ENCODE assay signal across 15 mouse cellular contexts in the genomic region with DNA sequence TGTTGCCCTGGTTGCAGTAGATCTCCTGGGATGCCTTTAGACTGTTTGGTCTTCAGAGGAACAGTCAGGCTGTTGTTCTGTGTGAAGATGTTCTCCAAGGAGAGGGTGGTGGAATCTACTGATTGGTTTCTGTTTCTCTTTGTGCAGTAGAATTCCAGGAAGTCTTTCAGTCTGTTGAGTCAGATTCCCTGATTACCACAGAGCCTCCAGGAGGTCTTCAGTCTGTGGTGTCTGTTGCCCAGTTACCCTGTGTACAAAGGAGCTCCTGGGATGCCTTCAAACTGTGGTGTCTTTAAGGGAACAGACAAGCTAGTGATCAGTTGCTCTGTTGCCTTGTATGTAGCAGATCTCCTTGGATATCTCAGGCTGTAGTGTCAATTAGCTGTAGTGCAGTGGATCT.
"Had no signal": no experiment of that assay in that cellular context is flagged by ENCODE, and none has a peak within 500 bp of the region (broad histone marks: within the 10 kb centered on the region; RNA-seq: fewer than 3 reads in every experiment).

No protein-coding gene starts in this region.

- H3K4me3 ChIP-seq: neural tube, embryonic 12.5 days; neural tube, embryonic 13.5 days; neural tube, embryonic 15.5 days; stomach, embryonic 15.5 days had no signal

- H3K4me2 ChIP-seq: neural tube, embryonic 12.5 days; neural tube, embryonic 13.5 days; neural tube, embryonic 15.5 days; stomach, embryonic 15.5 days had no signal

- H3K36me3 ChIP-seq: neural tube, embryonic 12.5 days; neural tube, embryonic 13.5 days; neural tube, embryonic 15.5 days; stomach, embryonic 15.5 days had no signal

- DNase-seq: right cerebral cortex, adult 18-20 months; right cerebral cortex, postnatal 14 days; right cerebral cortex, postnatal 25 days; right cerebral cortex, postnatal 4 days; spleen, adult 18-20 months; thymus, adult 18-20 months; thymus, adult 2 months; thymus, postnatal 14 days; thymus, postnatal 25 days; thymus, postnatal 36 days; thymus, postnatal 4 days had no signal

- H3K27me3 ChIP-seq: neural tube, embryonic 12.5 days; neural tube, embryonic 13.5 days; neural tube, embryonic 15.5 days; stomach, embryonic 15.5 days had no signal
